Mouse (Mus musculus): Measurements from ENCODE around the gene Bpnt1.

- TF ChIP-seq CTCF (IDR thresholded peaks at IDR 0.05; ENCODE audit: low read depth, low read length) (no peak), POLR2A (IDR thresholded peaks at IDR 0.05; ENCODE audit: insufficient read depth, low read length) (no peak), EP300 (IDR thresholded peaks at IDR 0.05; ENCODE audit: insufficient read depth, low read depth, low read length) (no peak)
Observed at GRCm38 (mm10) chr1:185284740-185285139, 47.2 kb upstream of the Bpnt1 start.
